Mouse (Mus musculus) brain, embryonic 14.5 days (tissue): ENCODE data around the gene Aunip.

Experiments
- CTCF ChIP-seq: fragments of 200-500 bp; IDR thresholded peaks from 2 replicates; pipeline ENCODE4 v1.5.1; 2012; ENCODE audit warnings: inconsistent platforms, mild to moderate bottlenecking, moderate library complexity, borderline replicate concordance; ENCODE audit not compliant: insufficient read depth, insufficient read length; ENCODE audit errors: extremely low read depth
- POLR2A ChIP-seq: fragments of 200-500 bp; IDR thresholded peaks from 2 replicates; pipeline ENCODE4 v1.6.1; 2012; ENCODE audit warnings: mild to moderate bottlenecking, inconsistent platforms, borderline replicate concordance; ENCODE audit not compliant: poor library complexity, insufficient read depth, insufficient read length, severe bottlenecking; ENCODE audit errors: extremely low read depth

- TF ChIP-seq CTCF (no peak), POLR2A (no peak)
Measured at GRCm38 (mm10) chr4:134473764-134474163, 37.0 kb upstream of the Aunip start.
